Mouse (Mus musculus) liver, embryonic 16.5 days (tissue): ENCODE measurements at regions not wholly inside any gene's neighbourhood (a gene's known extent, or its start where the extent isn't known, plus 50 kb on each side); places are given as distances from the start of the nearest gene placed in this dataset.

Experiments used
- ATAC-seq: fragments of 200-750 bp; cut with Nextera tagmentation; 2 replicates; pipeline ENCODE4 v1.8.0; 2017; ENCODE audit warnings: low read depth, mild to moderate bottlenecking, moderate number of reproducible peaks, moderate library complexity
- H3K27ac ChIP-seq: fragments of 300-500 bp; sonication (generic); 2 replicates; pipeline ENCODE4 v1.5.1; 2014; ENCODE audit warnings: mild to moderate bottlenecking, low read length
- H3K27me3 ChIP-seq: fragments of 300-500 bp; sonication (generic); 2 replicates; pipeline ENCODE4 v1.6.1; 2014; ENCODE audit warnings: low read depth, low read length, mixed read lengths; ENCODE audit not compliant: control insufficient read depth, insufficient read depth
- H3K36me3 ChIP-seq: fragments of 300-500 bp; sonication (generic); 2 replicates; pipeline ENCODE4 v1.6.1; 2014; ENCODE audit warnings: mild to moderate bottlenecking; ENCODE audit not compliant: control insufficient read depth, insufficient read depth
- H3K4me1 ChIP-seq: fragments of 300-500 bp; sonication (generic); 2 replicates; pipeline ENCODE4 v1.6.1; 2014; ENCODE audit warnings: low read depth, low read length, mixed read lengths; ENCODE audit not compliant: control insufficient read depth
- H3K4me2 ChIP-seq: fragments of 300-500 bp; sonication (generic); 2 replicates; pipeline ENCODE4 v1.6.1; 2014; ENCODE audit warnings: low read depth, low read length, mixed read lengths
- H3K4me3 ChIP-seq: fragments of 300-500 bp; sonication (generic); 2 replicates; pipeline ENCODE4 v1.5.1; 2014; ENCODE audit warnings: low read depth, mild to moderate bottlenecking, low read length
- H3K9ac ChIP-seq: fragments of 300-500 bp; sonication (generic); 2 replicates; pipeline ENCODE4 v1.6.1; 2014; ENCODE audit warnings: low read depth, low read length
- H3K9me3 ChIP-seq: fragments of 300-500 bp; sonication (generic); replicated peaks from 2 replicates; pipeline ENCODE4 v1.6.1; 2016; ENCODE audit warnings: low read length; ENCODE audit not compliant: control insufficient read depth
- WGBS: fragments of 180-500 bp; shearing (Covaris S2); extraction: QIAGEN DNeasy Blood & Tissue Kit; methylation state at CpG from one replicate; pipeline ENCODE4 v1.1.7; 2014; ENCODE audit not compliant: insufficient replicate concordance; 5-methylcytosine and 5-hydroxymethylcytosine counted together

- H3K4me2 ChIP-seq = no peak overlapping the region
- H3K4me1 ChIP-seq = no peaks in the 10 kb centered on the region
- H3K36me3 ChIP-seq = no peaks in the 10 kb centered on the region
- no peak overlapping the region for H3K27ac ChIP-seq
- no peaks in the 10 kb centered on the region for H3K27me3 ChIP-seq
- no peak overlapping the region for H3K9ac ChIP-seq
- 62% methylated on average over 3 of the region's 3 CpGs for WGBS
- H3K9me3 ChIP-seq = no peaks in the 10 kb centered on the region
- no peak overlapping the region for H3K4me3 ChIP-seq
- ATAC-seq = no peak
These were observed 56.6 kb downstream of the Sucnr1 start for GRCm38 (mm10) chr3:60138319-60138718.

GRCm38 (mm10) chr3:60159865-60160264, 78.2 kb downstream of the Sucnr1 start:
- no peak overlapping the region for H3K4me3 ChIP-seq
- H3K4me2 ChIP-seq = no peak overlapping the region
- no peaks in the 10 kb centered on the region for H3K9me3 ChIP-seq
- ATAC-seq = no peak
- WGBS = 50% methylated on average over 3 of the region's 3 CpGs
- no peaks in the 10 kb centered on the region for H3K4me1 ChIP-seq
- no peak overlapping the region for H3K9ac ChIP-seq
- no peaks in the 10 kb centered on the region for H3K27me3 ChIP-seq
- H3K27ac ChIP-seq = no peak overlapping the region
- H3K36me3 ChIP-seq = no peaks in the 10 kb centered on the region

- H3K27ac ChIP-seq = 0 out of 2 replicates have a peak overlapping the region, but pooled peaks have one; percentile 47
- ATAC-seq = peak; percentile 82
These were observed 86.0 kb downstream of the Sucnr1 start for GRCm38 (mm10) chr3:60167633-60168032.

GRCm38 (mm10) chr3:60168135-60168926, 86.7 kb downstream of the Sucnr1 start:
- Histone ChIP-seq H3K36me3 (no peaks in the 10 kb centered on the region), H3K27me3 (no peaks in the 10 kb centered on the region), H3K4me1 (no peaks in the 10 kb centered on the region), H3K9ac (no peak overlapping the region), H3K4me2 (no peak overlapping the region), H3K4me3 (no peak overlapping the region), H3K9me3 (no peaks in the 10 kb centered on the region), H3K27ac (peak overlapping the region; percentile 79)
- WGBS = 47% methylated on average over 2 of the region's 2 CpGs
- ATAC-seq = peak; percentile 75

More at GRCm38 (mm10) chr3:60167633-60168032, 86.0 kb downstream of the Sucnr1 start:
- no peaks in the 10 kb centered on the region for H3K4me1 ChIP-seq
- no peak overlapping the region for H3K4me3 ChIP-seq
- H3K9ac ChIP-seq = no peak overlapping the region
- 62% methylated on average over 3 of the region's 3 CpGs for WGBS
- H3K4me2 ChIP-seq = no peak overlapping the region
- H3K27me3 ChIP-seq = no peaks in the 10 kb centered on the region
- H3K9me3 ChIP-seq = no peaks in the 10 kb centered on the region
- no peaks in the 10 kb centered on the region for H3K36me3 ChIP-seq

- Histone ChIP-seq H3K9ac (no peak overlapping the region), H3K36me3 (no peaks in the 10 kb centered on the region), H3K9me3 (no peaks in the 10 kb centered on the region), H3K4me1 (no peaks in the 10 kb centered on the region), H3K4me3 (no peak overlapping the region), H3K27ac (peak overlapping the region; percentile 80), H3K4me2 (no peak overlapping the region), H3K27me3 (no peaks in the 10 kb centered on the region)
- ATAC-seq = peak; percentile 48; the same call in 1 of the 2 replicates
These were observed 87.9 kb downstream of the Sucnr1 start for GRCm38 (mm10) chr3:60169606-60170005.

- Histone ChIP-seq H3K4me1 (no peaks in the 10 kb centered on the region), H3K27me3 (no peaks in the 10 kb centered on the region), H3K36me3 (no peaks in the 10 kb centered on the region), H3K9me3 (no peaks in the 10 kb centered on the region), H3K27ac (no peak overlapping the region), H3K4me3 (no peak overlapping the region), H3K9ac (no peak overlapping the region), H3K4me2 (no peak overlapping the region)
- 74% methylated on average over 2 of the region's 2 CpGs for WGBS
- ATAC-seq = no peak
These were observed 102.8 kb downstream of the Sucnr1 start for GRCm38 (mm10) chr3:60184481-60184880.

GRCm38 (mm10) chr3:60196031-60196430, 114.4 kb downstream of the Sucnr1 start:
- H3K27ac ChIP-seq = no peak overlapping the region
- H3K4me2 ChIP-seq = no peak overlapping the region
- ATAC-seq = no peak
- H3K36me3 ChIP-seq = no peaks in the 10 kb centered on the region
- H3K4me1 ChIP-seq = no peaks in the 10 kb centered on the region
- no peaks in the 10 kb centered on the region for H3K27me3 ChIP-seq
- H3K9me3 ChIP-seq = no peaks in the 10 kb centered on the region
- no peak overlapping the region for H3K4me3 ChIP-seq
- WGBS = 71% methylated on average over 3 of the region's 3 CpGs
- H3K9ac ChIP-seq = no peak overlapping the region

- no peaks in the 10 kb centered on the region for H3K9me3 ChIP-seq
- H3K27me3 ChIP-seq = no peaks in the 10 kb centered on the region
- H3K4me1 ChIP-seq = no peaks in the 10 kb centered on the region
- no peaks in the 10 kb centered on the region for H3K36me3 ChIP-seq
- ATAC-seq = no peak
- no peak overlapping the region for H3K9ac ChIP-seq
- WGBS = 66% methylated on average over 1 of the region's 1 CpGs
- H3K4me2 ChIP-seq = no peak overlapping the region
- no peak overlapping the region for H3K4me3 ChIP-seq
- H3K27ac ChIP-seq = no peak overlapping the region
These were observed 126.3 kb downstream of the Sucnr1 start for GRCm38 (mm10) chr3:60207936-60208335.

GRCm38 (mm10) chr3:60218938-60219337, 137.3 kb downstream of the Sucnr1 start:
- no peaks in the 10 kb centered on the region for H3K36me3 ChIP-seq
- no peak overlapping the region for H3K4me2 ChIP-seq
- H3K27ac ChIP-seq = no peak overlapping the region
- H3K4me1 ChIP-seq = no peaks in the 10 kb centered on the region
- H3K9me3 ChIP-seq = no peaks in the 10 kb centered on the region
- H3K4me3 ChIP-seq = no peak overlapping the region
- 22% methylated on average over 3 of the region's 3 CpGs for WGBS
- H3K9ac ChIP-seq = no peak overlapping the region
- ATAC-seq = no peak
- H3K27me3 ChIP-seq = no peaks in the 10 kb centered on the region
